Mouse (Mus musculus): ENCODE data around the gene Uhrf1bp1. TPM values are rescaled to one million over a fixed set of nuclear protein-coding genes. Genes with fewer than 3 reads are reported as not detected.

Uhrf1bp1 gene
- polyA plus RNA-seq, 1 experiment, result 16.4 TPM

DNA sequence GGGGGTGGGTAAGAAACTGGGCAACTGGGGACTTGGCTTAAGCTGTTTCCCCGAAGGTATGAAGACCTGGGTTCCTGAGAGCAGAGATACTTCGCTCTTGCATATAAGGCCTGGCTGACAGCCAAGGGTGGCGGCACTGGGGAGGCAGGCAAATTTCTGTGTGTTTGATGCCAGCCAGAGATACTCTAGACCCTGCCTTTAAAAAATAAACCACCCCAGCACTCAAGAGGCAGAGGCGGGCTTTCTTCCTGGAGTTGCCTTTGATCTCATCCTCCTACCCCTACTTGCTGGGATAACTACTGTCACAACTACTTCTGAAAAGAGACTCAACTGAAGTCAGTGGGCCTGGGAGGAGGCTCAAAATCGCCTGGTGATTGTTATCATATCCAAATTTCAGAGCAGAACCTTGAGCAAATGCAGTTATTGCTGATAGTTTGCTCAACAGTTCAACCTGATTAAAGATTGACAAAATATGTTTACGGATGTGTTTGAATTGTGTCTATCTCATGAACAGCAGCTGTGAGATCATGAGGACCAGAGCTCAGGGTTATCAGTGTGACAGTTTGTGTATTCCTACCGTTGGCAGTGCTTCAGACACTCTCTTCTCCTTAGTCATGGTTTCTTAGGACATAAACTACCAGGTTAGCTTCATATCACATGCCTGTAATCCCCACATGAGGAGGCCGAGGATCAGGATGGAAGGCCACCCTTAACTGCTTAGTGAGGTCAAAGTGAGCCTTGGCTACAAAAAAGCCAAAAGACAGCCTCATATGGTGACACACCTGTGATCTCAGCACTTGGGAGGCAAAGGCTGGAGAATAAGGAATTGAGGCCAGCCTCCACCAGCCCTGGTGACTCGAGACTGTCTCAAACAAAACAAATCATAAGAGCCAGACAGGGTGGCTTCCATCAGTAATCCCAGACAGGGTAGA, 34.6 kb upstream of the Uhrf1bp1 start:
- Histone ChIP-seq H3K79me2 (ENCODE audit: control insufficient read depth, insufficient read depth) (peaks cover 34% of the 10 kb centered on the region), H3K27me3 (ENCODE audit: control insufficient read depth, insufficient read depth, insufficient read length) (no peaks in the 10 kb centered on the region), H3K36me3 (ENCODE audit: control insufficient read depth, insufficient read depth) (no peaks in the 10 kb centered on the region), H3K4me3 (peak overlapping the region; percentile 87), H3ac (ENCODE audit: control insufficient read depth, insufficient read length) (no peak overlapping the region), H3K4me2 (ENCODE audit: low read depth) (peak overlapping the region; percentile 85)
- TF ChIP-seq CEBPB (IDR thresholded peaks at IDR 0.05; ENCODE audit: insufficient read depth, poor library complexity, severe bottlenecking) (no peak), USF1 (IDR thresholded peaks at IDR 0.05; ENCODE audit: low read depth) (no peak), SRF (IDR thresholded peaks at IDR 0.05; ENCODE audit: control insufficient read depth, insufficient read length, low read depth) (no peak), E2F4 (IDR thresholded peaks at IDR 0.05; ENCODE audit: insufficient read depth) (no peak), MAX (IDR thresholded peaks at IDR 0.05; ENCODE audit: low read depth) (no peak), MYOD1 (IDR thresholded peaks at IDR 0.05; ENCODE audit: control insufficient read depth in 1 of 3, insufficient read length in 2 of 3, low read depth in 2 of 3) (no peak), POLR2A (IDR thresholded peaks at IDR 0.05; ENCODE audit: insufficient read length, low read depth) (no peak), REST (IDR thresholded peaks at IDR 0.05; ENCODE audit: insufficient read depth, insufficient read length) (no peak), TCF12 (IDR thresholded peaks at IDR 0.05; ENCODE audit: insufficient read depth, poor library complexity, severe bottlenecking) (no peak), TCF3 (IDR thresholded peaks at IDR 0.05; ENCODE audit: insufficient read length, low read depth) (no peak), MYOG (IDR thresholded peaks at IDR 0.05; ENCODE audit: control insufficient read depth in 1 of 3, insufficient read depth in 1 of 3, insufficient read length in 2 of 3, low read depth in 2 of 3) (no peak), POLR2AphosphoS2 (IDR thresholded peaks at IDR 0.05; ENCODE audit: insufficient read length, low read depth) (no peak)

DNA sequence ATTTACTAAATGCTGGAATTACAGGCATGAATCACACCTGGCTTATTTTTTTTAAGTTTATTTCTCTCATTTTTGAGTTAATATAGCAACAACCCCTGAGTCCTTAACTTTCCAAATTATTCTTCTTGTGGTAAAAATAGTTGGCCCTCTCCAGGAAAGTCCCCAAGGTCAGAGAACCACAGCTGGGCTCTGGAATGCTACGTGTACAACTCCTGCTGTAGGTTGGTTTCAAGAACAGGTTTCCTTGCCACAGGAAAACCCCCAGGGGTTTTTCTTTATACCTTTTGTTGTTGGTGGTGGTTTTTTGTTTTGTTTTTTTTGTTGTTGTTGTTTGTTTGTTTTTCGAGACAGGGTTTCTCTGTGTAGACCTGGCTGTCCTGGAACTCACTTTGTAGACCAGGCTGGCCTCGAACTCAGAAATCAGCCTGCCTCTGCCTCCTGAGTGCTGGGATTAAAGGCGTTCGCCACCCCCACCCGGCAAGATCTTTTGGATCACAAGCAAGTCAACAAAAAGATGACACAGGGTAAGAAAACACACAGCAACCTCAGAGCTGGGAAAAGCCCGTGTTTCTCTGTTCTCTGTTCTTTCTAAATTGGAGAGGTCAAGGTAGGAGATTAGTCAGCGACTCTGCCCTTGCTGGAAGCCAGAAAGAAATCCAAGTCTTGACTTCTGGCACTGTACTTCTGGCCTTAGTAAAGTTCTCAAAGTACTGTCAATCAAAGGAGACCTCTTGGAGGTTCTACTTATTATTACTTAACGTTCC, 32.9 kb upstream of the Uhrf1bp1 start:
- H3K4me3 ChIP-seq, result no peak overlapping the region
- TF ChIP-seq POLR2A (IDR thresholded peaks at IDR 0.05; ENCODE audit: insufficient read length, low read depth) (no peak), MAX (IDR thresholded peaks at IDR 0.05; ENCODE audit: low read depth) (no peak), CEBPB (IDR thresholded peaks at IDR 0.05; ENCODE audit: insufficient read depth, poor library complexity, severe bottlenecking) (no peak), SRF (IDR thresholded peaks at IDR 0.05; ENCODE audit: control insufficient read depth, insufficient read length, low read depth) (no peak), MYOD1 (IDR thresholded peaks at IDR 0.05; ENCODE audit: control insufficient read depth in 1 of 3, insufficient read length in 2 of 3, low read depth in 2 of 3) (no peak), TCF3 (IDR thresholded peaks at IDR 0.05; ENCODE audit: insufficient read length, low read depth) (no peak), TCF12 (IDR thresholded peaks at IDR 0.05; ENCODE audit: insufficient read depth, poor library complexity, severe bottlenecking) (no peak), REST (IDR thresholded peaks at IDR 0.05; ENCODE audit: insufficient read depth, insufficient read length) (no peak), E2F4 (IDR thresholded peaks at IDR 0.05; ENCODE audit: insufficient read depth) (no peak), USF1 (IDR thresholded peaks at IDR 0.05; ENCODE audit: low read depth) (no peak)
- H3K36me3 ChIP-seq (ENCODE audit: control insufficient read depth, insufficient read depth), result no peaks in the 10 kb centered on the region

DNA sequence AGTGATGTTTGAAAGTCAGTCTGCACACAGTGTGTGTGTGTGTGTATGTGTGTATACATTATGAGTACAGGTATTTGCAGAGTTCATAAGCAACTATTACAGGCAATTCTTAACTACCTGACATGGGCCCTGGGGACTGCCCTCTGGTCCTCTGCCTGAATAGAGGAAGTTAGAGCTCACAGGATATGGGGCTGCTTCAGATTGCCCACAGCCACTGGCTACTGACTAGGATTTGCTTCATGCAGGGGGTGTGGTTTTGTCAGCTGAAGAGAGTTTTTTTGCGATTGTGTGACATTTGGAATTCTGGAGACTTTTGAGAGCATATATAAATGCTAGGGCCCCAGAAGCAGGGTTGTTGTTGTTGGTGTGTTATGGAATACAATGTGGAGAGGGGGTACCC, 31.3 kb upstream of the Uhrf1bp1 start:
- TF ChIP-seq E2F4 (IDR thresholded peaks at IDR 0.05; ENCODE audit: insufficient read depth), result no peak
- TF ChIP-seq CEBPB (IDR thresholded peaks at IDR 0.05; ENCODE audit: insufficient read depth, poor library complexity, severe bottlenecking), result no peak
- no peak for TF ChIP-seq POLR2AphosphoS2 (IDR thresholded peaks at IDR 0.05; ENCODE audit: insufficient read length, low read depth)
- TF ChIP-seq POLR2A (IDR thresholded peaks at IDR 0.05; ENCODE audit: insufficient read length, low read depth), result no peak
- no peak for TF ChIP-seq MYOG (IDR thresholded peaks at IDR 0.05; ENCODE audit: control insufficient read depth in 1 of 3, insufficient read depth in 1 of 3, insufficient read length in 2 of 3, low read depth in 2 of 3)
- TF ChIP-seq SRF (IDR thresholded peaks at IDR 0.05; ENCODE audit: control insufficient read depth, insufficient read length, low read depth), result no peak
- TF ChIP-seq USF1 (IDR thresholded peaks at IDR 0.05; ENCODE audit: low read depth), result no peak
- TF ChIP-seq MYOD1 (IDR thresholded peaks at IDR 0.05; ENCODE audit: control insufficient read depth in 1 of 3, insufficient read length in 2 of 3, low read depth in 2 of 3), result no peak
- TF ChIP-seq MAX (IDR thresholded peaks at IDR 0.05; ENCODE audit: low read depth), result no peak
- TF ChIP-seq TCF12 (IDR thresholded peaks at IDR 0.05; ENCODE audit: insufficient read depth, poor library complexity, severe bottlenecking), result no peak
- no peak for TF ChIP-seq REST (IDR thresholded peaks at IDR 0.05; ENCODE audit: insufficient read depth, insufficient read length)
- no peak for TF ChIP-seq TCF3 (IDR thresholded peaks at IDR 0.05; ENCODE audit: insufficient read length, low read depth)
- Histone ChIP-seq H3K4me2 (ENCODE audit: low read depth) (peak overlapping the region; percentile 94), H3ac (ENCODE audit: control insufficient read depth, insufficient read length) (no peak overlapping the region), H3K27me3 (ENCODE audit: control insufficient read depth, insufficient read depth, insufficient read length) (no peaks in the 10 kb centered on the region), H3K36me3 (ENCODE audit: control insufficient read depth, insufficient read depth) (no peaks in the 10 kb centered on the region), H3K4me3 (peak overlapping the region; percentile 31), H3K79me2 (ENCODE audit: control insufficient read depth, insufficient read depth) (peaks cover under 1% of the 10 kb centered on the region)

More for the DNA sequence above, 32.9 kb upstream of the Uhrf1bp1 start:
- Histone ChIP-seq H3K27me3 (ENCODE audit: control insufficient read depth, insufficient read depth, insufficient read length) (no peaks in the 10 kb centered on the region), H3ac (ENCODE audit: control insufficient read depth, insufficient read length) (no peak overlapping the region), H3K79me2 (ENCODE audit: control insufficient read depth, insufficient read depth) (peaks cover 17% of the 10 kb centered on the region), H3K4me2 (ENCODE audit: low read depth) (no peak overlapping the region)

DNA sequence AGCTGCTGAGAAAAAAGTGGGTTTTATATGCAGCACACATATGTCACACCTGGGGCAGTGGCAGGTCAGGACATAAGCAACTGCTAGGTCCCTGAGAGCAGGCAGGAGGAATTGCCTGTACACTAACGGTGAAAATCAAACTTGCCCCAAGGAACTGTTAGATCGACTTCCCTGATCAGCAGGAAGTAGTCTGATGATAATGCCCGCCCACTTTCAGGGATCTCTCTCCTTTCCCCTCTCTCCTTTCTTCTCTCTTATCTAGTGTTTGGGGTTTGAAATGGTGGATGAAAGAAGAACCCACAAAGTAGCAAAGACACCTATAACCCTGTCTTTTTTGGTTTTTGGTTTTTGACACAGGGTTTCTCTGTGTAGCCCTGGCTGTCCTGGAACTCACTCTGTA, 30.7 kb upstream of the Uhrf1bp1 start:
- TF ChIP-seq POLR2A (IDR thresholded peaks at IDR 0.05; ENCODE audit: insufficient read length, low read depth) (no peak), REST (IDR thresholded peaks at IDR 0.05; ENCODE audit: insufficient read depth, insufficient read length) (no peak), MYOD1 (IDR thresholded peaks at IDR 0.05; ENCODE audit: control insufficient read depth in 1 of 3, insufficient read length in 2 of 3, low read depth in 2 of 3) (no peak), POLR2AphosphoS2 (IDR thresholded peaks at IDR 0.05; ENCODE audit: insufficient read length, low read depth) (no peak), SRF (IDR thresholded peaks at IDR 0.05; ENCODE audit: control insufficient read depth, insufficient read length, low read depth) (no peak), USF1 (IDR thresholded peaks at IDR 0.05; ENCODE audit: low read depth) (no peak), CEBPB (IDR thresholded peaks at IDR 0.05; ENCODE audit: insufficient read depth, poor library complexity, severe bottlenecking) (no peak)
- Histone ChIP-seq H3K27me3 (ENCODE audit: control insufficient read depth, insufficient read depth, insufficient read length) (no peaks in the 10 kb centered on the region), H3K4me2 (ENCODE audit: low read depth) (peak overlapping the region; percentile 94), H3ac (ENCODE audit: control insufficient read depth, insufficient read length) (no peak overlapping the region), H3K79me2 (ENCODE audit: control insufficient read depth, insufficient read depth) (no peaks in the 10 kb centered on the region), H3K4me3 (peak overlapping the region; percentile 31), H3K36me3 (ENCODE audit: control insufficient read depth, insufficient read depth) (no peaks in the 10 kb centered on the region)

Data from myocyte (in vitro differentiated cells).